Mouse (Mus musculus): ENCODE data around the gene Mlh3.

The Mlh3 gene

DNA sequence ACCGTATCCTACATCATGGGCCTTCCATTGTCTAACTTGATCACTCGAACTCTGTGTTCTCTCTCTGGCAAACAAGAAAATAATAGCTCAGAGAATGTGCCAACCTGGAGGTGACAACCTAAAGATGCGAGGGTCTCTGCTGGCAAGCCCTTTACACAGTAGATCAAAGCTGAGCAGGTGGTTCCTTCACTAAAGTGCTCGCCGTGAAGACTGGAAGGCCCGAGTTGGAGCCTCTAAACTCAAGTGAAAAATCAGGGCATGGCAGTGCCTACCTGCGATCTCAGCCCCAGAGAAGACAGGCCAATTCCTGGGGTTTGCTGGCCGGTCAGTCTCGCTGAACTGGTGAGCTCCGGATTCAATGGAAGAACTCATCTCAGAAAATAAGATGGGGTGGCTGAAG, 77.3 kb downstream of the Mlh3 start:
- no peak for TF ChIP-seq GATA4 (IDR thresholded peaks at IDR 0.05; ENCODE audit: insufficient replicate concordance, low read length)

DNA sequence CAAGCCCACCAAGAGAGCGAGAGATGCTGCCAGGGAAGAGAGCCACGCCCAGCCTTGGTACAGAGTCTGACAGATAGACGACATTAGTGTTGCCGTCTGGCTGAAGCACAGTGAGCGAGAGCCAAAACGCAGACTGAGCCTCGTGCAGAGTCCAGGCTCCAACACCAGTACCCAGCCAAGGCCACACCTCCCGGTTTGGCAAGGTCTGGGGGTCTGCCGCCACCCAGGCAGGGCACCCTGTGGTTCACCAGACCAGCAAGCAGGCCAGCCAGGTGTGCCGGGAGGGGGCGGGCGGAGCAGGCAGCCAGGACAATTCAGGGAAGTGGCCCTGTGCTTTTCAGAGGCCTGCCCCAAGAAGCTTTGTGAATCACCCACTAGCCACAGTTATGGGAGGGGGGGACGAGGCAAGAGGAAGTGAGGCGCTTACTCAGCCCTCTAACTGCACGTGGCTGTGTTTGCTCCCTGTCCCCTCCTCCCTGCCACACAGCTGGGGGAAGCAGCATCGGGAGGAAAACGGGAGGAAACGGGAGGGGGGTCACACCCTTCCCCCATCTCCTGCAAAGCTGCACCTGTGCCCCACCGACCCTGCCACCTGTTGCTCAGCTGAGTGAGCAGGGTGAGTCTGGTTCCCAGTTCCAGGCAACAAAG, 77.8 kb downstream of the Mlh3 start:
- TF ChIP-seq GATA4 (IDR thresholded peaks at IDR 0.05; ENCODE audit: insufficient replicate concordance, low read length) = no peak

DNA sequence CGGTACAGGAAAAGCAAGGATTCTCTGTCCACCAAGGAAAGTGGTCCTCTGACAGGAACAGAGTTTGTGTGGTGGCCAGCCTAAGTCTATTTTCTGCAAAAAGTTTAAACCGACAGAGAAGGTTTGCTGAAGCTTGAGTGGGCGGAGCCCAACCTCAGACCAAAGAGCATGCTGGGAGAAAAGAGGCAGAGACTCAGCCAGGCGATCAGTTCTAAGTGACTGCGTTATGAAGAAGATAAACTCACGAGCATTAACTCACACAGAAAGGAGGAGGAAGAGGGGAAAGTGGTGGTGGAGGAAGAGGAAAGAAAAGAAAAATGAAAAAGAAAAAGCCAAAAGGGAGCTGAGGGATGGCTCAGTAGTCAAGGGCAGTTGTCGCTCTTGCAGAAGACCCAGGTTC, 80.1 kb downstream of the Mlh3 start:
- TF ChIP-seq GATA4 (IDR thresholded peaks at IDR 0.05; ENCODE audit: insufficient replicate concordance, low read length) = no peak

DNA sequence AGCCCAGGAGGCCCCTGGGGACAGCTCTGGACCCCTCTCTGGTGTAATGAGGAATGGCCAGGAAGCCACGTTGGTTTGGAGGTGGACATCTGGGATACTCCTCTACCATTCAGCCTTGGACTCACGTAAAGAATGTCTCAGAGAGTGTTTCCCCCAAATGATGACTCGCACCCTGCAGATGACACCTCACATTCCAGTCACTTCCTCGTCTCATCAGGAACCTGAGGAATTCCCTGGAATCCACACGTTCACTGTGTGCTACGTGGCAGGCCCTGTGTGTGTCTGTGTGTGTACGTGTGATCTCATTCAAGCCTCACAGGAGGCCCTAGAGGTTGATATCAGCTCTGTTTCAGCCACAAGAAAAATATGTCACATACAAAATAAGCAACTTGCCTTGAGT, 84.0 kb downstream of the Mlh3 start:
- TF ChIP-seq GATA4 (IDR thresholded peaks at IDR 0.05; ENCODE audit: insufficient replicate concordance, low read length) = no peak

DNA sequence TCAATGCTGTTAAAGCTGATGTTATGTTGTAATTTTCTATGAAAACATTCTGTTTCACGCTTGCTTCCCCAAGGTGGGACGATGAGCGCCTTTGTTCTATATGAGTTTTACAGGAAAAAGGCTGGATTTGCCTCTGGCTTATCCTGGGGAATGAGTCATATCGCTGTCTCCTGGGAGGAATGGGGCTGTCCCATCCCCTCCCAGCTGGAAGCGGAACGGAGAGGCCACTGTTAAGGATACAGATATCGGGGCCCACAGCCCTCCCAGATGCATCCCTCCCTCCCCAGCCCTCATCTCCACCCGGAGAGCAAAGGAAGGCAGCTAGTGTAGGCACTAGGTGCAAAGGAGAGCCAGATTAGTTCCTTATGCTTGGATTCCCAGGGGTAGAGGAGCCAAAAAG, 84.6 kb downstream of the Mlh3 start:
- TF ChIP-seq GATA4 (IDR thresholded peaks at IDR 0.05; ENCODE audit: insufficient replicate concordance, low read length) = no peak
